Mouse (Mus musculus): ENCODE measurements around the gene Vps37c.

Gene Vps37c

GRCm38 (mm10) chr19:10688537-10689352 lies at the start of gene Vps37c:
TSS of gene Vps37c (plus strand) at chr19:10688735.
- in situ Hi-C loops (cut with MboI; ENCODE audit: low sequenced_read_pairs): no loop called here

- in situ Hi-C loops (cut with MboI; ENCODE audit: low sequenced_read_pairs): no loop called here
These were observed 48.5 kb upstream of the Vps37c start for GRCm38 (mm10) chr19:10640080-10640479.

- in situ Hi-C loops (cut with MboI; ENCODE audit: low sequenced_read_pairs): no loop called here
These were observed 47.8 kb upstream of the Vps37c start for GRCm38 (mm10) chr19:10640589-10641378.

- in situ Hi-C loops (cut with MboI; ENCODE audit: low sequenced_read_pairs): no loop called here
These were observed 42.9 kb upstream of the Vps37c start for GRCm38 (mm10) chr19:10645616-10646015.

GRCm38 (mm10) chr19:10648156-10648555 lies 40.4 kb upstream of the Vps37c start:
- in situ Hi-C loops (cut with MboI; ENCODE audit: low sequenced_read_pairs): no loop called here

- in situ Hi-C loops (cut with MboI; ENCODE audit: low sequenced_read_pairs): no loop called here
These were observed 32.5 kb upstream of the Vps37c start for GRCm38 (mm10) chr19:10656058-10656457.

GRCm38 (mm10) chr19:10657742-10658141 lies 30.8 kb upstream of the Vps37c start:
- in situ Hi-C loops (cut with MboI; ENCODE audit: low sequenced_read_pairs): no loop called here

- in situ Hi-C loops (cut with MboI; ENCODE audit: low sequenced_read_pairs): no loop called here
These were observed 30.1 kb upstream of the Vps37c start for GRCm38 (mm10) chr19:10658406-10658805.

- in situ Hi-C loops (cut with MboI; ENCODE audit: low sequenced_read_pairs): loop anchor here (10.0 kb wide), 1 partner anchor 303 kb away; no protein-coding TSS in a partner anchor
These were observed 27.2 kb upstream of the Vps37c start for GRCm38 (mm10) chr19:10661373-10661772.

- in situ Hi-C loops (cut with MboI; ENCODE audit: low sequenced_read_pairs): loop anchor here (10.0 kb wide), 1 partner anchor 303 kb away; no protein-coding TSS in a partner anchor
These were observed 26.6 kb upstream of the Vps37c start for GRCm38 (mm10) chr19:10661919-10662318.

- in situ Hi-C loops (cut with MboI; ENCODE audit: low sequenced_read_pairs): loop anchor here (10.0 kb wide), 1 partner anchor 302 kb away; no protein-coding TSS in a partner anchor
These were observed 25.9 kb upstream of the Vps37c start for GRCm38 (mm10) chr19:10662665-10663064.

- in situ Hi-C loops (cut with MboI; ENCODE audit: low sequenced_read_pairs): loop anchor here (10.0 kb wide), 1 partner anchor 300 kb away; no protein-coding TSS in a partner anchor
These were observed 23.4 kb upstream of the Vps37c start for GRCm38 (mm10) chr19:10665093-10665492.

- in situ Hi-C loops (cut with MboI; ENCODE audit: low sequenced_read_pairs): loop anchor here (10.0 kb wide), 1 partner anchor 299 kb away; no protein-coding TSS in a partner anchor
These were observed 23.0 kb upstream of the Vps37c start for GRCm38 (mm10) chr19:10665499-10665898.

GRCm38 (mm10) chr19:10671319-10671718 lies 17.2 kb upstream of the Vps37c start:
- in situ Hi-C loops (cut with MboI; ENCODE audit: low sequenced_read_pairs): no loop called here

GRCm38 (mm10) chr19:10671854-10672417 lies 16.6 kb upstream of the Vps37c start:
- in situ Hi-C loops (cut with MboI; ENCODE audit: low sequenced_read_pairs): no loop called here

- in situ Hi-C loops (cut with MboI; ENCODE audit: low sequenced_read_pairs): no loop called here
These were observed 15.3 kb upstream of the Vps37c start for GRCm38 (mm10) chr19:10673275-10673674.

GRCm38 (mm10) chr19:10676656-10677055 lies 11.9 kb upstream of the Vps37c start:
- in situ Hi-C loops (cut with MboI; ENCODE audit: low sequenced_read_pairs): no loop called here

- in situ Hi-C loops (cut with MboI; ENCODE audit: low sequenced_read_pairs): no loop called here
These were observed 10.4 kb upstream of the Vps37c start, which contains the start of gene Pga5 for GRCm38 (mm10) chr19:10677915-10678771. TSS of gene Pga5 (minus strand) at chr19:10678071.

- in situ Hi-C loops (cut with MboI; ENCODE audit: low sequenced_read_pairs): no loop called here
These were observed 9.8 kb upstream of the Vps37c start for GRCm38 (mm10) chr19:10678772-10679067.

- in situ Hi-C loops (cut with MboI; ENCODE audit: low sequenced_read_pairs): no loop called here
These were observed 7.0 kb upstream of the Vps37c start for GRCm38 (mm10) chr19:10681571-10681970.
